Mouse (Mus musculus) brain, embryonic 14.5 days (tissue): Measurements from ENCODE around the gene Cntn3.

Experiments
- CTCF ChIP-seq: fragments of 200-500 bp; IDR thresholded peaks from 2 replicates; pipeline ENCODE4 v1.5.1; 2012; ENCODE audit warnings: inconsistent platforms, mild to moderate bottlenecking, moderate library complexity, borderline replicate concordance; ENCODE audit not compliant: insufficient read depth, insufficient read length; ENCODE audit errors: extremely low read depth
- POLR2A ChIP-seq: fragments of 200-500 bp; IDR thresholded peaks from 2 replicates; pipeline ENCODE4 v1.6.1; 2012; ENCODE audit warnings: mild to moderate bottlenecking, inconsistent platforms, borderline replicate concordance; ENCODE audit not compliant: poor library complexity, insufficient read depth, insufficient read length, severe bottlenecking; ENCODE audit errors: extremely low read depth

GRCm38 (mm10) chr6:102520977-102521376, 51.9 kb downstream of the Cntn3 start:
- TF ChIP-seq CTCF (no peak), POLR2A (no peak)
